Mouse (Mus musculus): Measurements from ENCODE around the gene Cux1.

GRCm38 (mm10) chr5:136382261-136383005 lies 184.9 kb downstream of the Cux1 start:
- TF ChIP-seq POLR2A (IDR thresholded peaks at IDR 0.05; ENCODE audit: borderline replicate concordance, insufficient read depth, low read length) (no peak), CTCF (IDR thresholded peaks at IDR 0.05; ENCODE audit: borderline replicate concordance, insufficient read depth, low read depth, low read length) (no peak)

Data from cerebellum, adult 2 months (tissue).